Mouse (Mus musculus): ENCODE measurements around the gene Gm21969. TPM values are rescaled to one million over a fixed set of nuclear protein-coding genes. Genes with fewer than 3 reads are reported as not detected.
A peak's percentile ranks its signal among the peaks of the same experiment; 100 is the strongest.

Gene Gm21969
- not detected for total RNA-seq (2022)

- no peak for DNase-seq (ENCODE audit: low spot score in 2 of 2)
These were observed at the start of gene Gm21969 for GRCm38 (mm10) chr4:139602357-139603244. TSS of gene Gm21969 (plus strand) at chr4:139603186.

GRCm38 (mm10) chr4:139555235-139555634 is 47.8 kb upstream of the Gm21969 start:
- no peak for DNase-seq (ENCODE audit: low spot score in 2 of 2)

DNA sequence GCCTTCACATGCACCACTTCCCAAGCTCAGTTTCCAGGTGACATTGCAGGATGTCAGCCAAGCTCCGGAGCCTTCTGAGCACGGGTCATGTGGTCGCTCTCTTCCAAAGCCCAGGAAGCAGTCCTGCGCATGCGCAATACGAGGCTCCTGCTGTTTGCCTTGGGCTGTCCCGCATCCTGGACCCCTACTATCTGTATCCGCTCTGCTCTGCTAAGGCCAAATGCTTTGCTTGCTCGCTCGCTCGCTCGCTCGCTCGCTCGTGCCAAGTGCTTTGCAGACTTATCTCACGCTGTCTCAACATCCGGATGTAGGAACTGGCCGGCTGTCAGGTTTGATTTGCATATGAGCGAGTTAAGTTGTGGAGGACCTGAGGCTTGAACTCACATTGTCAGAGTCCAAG is 47.0 kb upstream of the Gm21969 start:
- DNase-seq (ENCODE audit: low spot score in 2 of 2) = no peak

DNA sequence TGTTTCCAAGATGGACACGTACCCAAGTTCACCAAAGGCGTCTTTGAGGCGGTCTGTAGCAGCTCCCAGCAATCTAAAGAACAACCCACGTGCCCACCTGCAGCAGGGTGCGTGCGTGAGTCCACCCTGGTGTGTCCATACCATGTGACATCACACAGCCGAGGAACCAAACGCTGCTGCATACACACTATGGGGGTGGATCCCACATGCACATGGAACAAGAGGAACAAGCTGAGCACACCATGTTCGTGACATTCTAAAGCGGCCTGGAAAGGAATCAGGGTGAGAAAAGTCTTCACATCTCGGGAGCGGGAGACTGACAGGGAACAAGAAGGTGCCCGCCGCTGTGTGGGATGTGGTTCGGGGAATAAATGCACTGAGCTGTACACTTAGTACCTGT is 34.6 kb upstream of the Gm21969 start:
- DNase-seq (ENCODE audit: low spot score in 2 of 2) = no peak

DNA sequence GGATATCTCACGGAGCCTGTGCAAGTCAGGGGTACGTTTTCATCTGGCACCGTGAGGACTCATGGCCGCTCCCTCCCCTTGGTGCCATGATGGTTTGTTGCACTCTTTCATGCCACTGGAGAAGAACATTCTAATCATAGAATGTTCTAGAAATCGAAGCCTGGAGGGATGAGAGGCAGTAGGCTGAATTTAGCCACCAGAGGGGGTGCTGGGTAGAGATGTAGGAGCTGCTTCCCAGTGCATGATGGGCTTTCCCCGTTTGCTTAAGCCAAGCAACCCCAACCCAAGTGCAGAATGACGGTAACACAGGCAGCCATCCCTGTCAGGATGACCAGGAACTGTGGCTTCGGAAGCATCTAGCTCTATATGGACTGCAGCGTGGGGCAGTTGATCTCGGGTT is 32.2 kb upstream of the Gm21969 start:
- DNase-seq (ENCODE audit: low spot score in 2 of 2) = no peak

GRCm38 (mm10) chr4:139572928-139573512 is 30.0 kb upstream of the Gm21969 start:
- no peak for DNase-seq (ENCODE audit: low spot score in 2 of 2)

DNA sequence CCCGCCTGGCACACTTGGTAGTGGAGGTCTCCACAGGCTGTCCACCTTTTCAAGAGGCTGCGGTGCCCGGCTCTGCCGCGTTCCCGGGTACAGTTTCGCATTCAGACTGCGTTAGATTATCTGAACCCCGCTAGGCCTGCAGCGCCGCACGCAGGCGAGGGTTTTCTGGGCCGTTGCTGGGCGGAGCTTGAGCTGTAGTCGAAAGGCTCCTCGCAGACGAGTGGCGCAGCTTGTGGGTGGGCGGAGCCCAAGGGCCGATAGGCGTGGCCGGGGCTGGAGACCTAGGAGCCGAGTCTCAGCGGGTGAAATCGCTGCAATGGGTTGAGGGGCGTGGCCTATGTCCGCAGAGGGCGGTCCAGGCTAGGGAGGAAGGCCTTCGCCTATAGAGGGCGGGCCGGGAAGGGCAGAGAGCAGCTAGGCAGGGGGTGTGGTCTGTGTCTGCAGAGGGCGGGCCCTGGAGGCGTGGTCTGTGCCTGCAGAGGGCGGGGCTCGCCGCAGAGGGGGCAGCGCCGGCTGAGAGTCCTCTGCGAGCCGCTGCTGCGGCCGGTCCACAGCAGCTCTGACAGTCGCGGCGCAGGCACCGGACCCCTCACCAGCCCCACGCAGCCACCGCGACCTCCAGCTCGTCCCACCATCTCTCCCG is 28.7 kb upstream of the Gm21969 start:
- peak; percentile 97 to 99 for DNase-seq (ENCODE audit: low spot score in 2 of 2)

DNA sequence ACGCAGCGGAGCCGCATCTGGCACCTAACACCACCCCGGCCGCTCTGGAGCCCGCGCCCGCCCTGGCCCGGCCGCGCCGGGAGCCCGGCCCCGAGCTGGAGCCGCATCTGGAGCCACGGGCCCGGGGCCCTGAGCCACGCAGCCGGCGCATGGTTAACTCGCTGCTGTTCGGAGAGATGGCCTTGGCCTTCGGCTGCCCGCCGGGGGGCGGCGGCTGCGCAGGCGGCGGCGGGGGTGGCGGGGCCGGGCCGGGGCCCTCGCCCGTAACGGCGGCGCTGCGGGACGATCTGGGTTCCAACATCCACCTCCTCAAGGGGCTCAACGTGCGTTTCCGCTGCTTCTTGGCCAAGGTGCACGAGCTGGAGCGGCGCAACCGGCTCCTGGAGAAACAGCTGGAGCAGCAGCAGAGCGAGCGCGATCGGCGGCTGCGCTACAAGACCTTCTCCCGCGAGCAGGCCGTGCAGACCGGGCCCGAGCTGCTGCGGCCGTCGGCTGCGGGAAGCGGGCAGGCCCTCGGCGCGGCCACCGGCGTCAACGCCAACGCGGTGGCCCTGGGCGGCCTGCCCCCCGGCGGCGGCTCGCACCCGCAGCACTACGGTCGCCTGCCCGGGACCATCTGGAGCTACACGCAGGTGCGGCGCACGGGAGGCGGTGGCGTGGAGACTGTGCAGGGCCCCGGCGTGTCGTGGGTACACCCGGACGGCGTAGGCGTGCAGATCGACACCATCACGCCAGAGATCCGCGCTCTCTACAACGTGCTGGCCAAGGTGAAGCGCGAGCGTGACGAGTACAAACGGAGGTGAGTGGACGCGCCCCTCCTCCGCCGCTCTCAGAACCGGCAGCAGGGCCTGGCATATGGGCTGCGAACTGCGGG is 27.9 kb upstream of the Gm21969 start:
- DNase-seq (ENCODE audit: low spot score in 2 of 2) = peak in 1 of 2 experiments; percentile 25

- no peak for DNase-seq (ENCODE audit: low spot score in 2 of 2)
These were observed 27.3 kb upstream of the Gm21969 start for GRCm38 (mm10) chr4:139575673-139576003.

- DNase-seq (ENCODE audit: low spot score in 2 of 2) = no peak
These were observed 26.6 kb upstream of the Gm21969 start for GRCm38 (mm10) chr4:139576251-139576880.

DNA sequence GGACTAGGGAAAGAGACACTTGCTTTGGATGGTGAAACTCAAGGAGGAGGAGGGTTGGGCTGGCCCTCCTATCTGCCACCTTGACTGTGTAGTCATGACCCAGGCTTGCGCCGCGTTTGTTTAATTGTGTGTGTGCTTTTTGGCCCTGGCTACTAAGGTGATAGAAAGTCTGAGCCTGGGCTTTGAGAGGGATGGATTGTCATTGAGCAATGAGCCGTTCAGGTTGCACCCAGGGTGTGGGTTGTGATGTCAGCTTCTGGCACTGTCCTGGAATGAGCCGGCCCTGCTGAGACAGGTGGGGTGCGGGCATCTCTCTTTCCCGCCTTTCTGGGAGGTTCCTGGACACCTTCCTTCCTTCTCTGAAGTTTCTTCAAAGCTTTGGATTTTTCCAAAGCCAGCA is 26.0 kb upstream of the Gm21969 start:
- DNase-seq (ENCODE audit: low spot score in 2 of 2) = no peak

- DNase-seq (ENCODE audit: low spot score in 2 of 2) = no peak
These were observed 24.6 kb upstream of the Gm21969 start for GRCm38 (mm10) chr4:139578389-139578788.

- DNase-seq (ENCODE audit: low spot score in 2 of 2) = no peak
These were observed 24.0 kb upstream of the Gm21969 start for GRCm38 (mm10) chr4:139579003-139579402.

DNA sequence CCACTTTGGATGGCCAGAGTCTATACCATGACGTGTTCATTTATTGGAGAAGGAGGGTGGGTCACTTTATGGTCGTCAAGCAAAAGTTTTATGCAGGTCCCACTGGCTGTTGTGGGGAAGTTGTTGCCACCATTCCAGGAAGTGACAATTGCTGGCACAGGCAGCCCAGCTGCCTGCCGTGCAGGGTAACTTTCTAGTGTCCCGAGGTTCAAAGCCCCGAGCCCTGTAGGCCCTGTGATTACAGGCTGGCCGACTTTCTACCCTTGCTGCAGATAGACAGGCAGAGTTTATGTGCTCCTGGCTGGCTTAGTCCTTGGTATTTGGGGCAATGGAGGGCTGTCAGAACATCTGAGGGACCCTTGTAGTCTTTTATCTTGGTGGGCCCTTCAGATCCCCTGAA is 23.5 kb upstream of the Gm21969 start:
- no peak for DNase-seq (ENCODE audit: low spot score in 2 of 2)

DNA sequence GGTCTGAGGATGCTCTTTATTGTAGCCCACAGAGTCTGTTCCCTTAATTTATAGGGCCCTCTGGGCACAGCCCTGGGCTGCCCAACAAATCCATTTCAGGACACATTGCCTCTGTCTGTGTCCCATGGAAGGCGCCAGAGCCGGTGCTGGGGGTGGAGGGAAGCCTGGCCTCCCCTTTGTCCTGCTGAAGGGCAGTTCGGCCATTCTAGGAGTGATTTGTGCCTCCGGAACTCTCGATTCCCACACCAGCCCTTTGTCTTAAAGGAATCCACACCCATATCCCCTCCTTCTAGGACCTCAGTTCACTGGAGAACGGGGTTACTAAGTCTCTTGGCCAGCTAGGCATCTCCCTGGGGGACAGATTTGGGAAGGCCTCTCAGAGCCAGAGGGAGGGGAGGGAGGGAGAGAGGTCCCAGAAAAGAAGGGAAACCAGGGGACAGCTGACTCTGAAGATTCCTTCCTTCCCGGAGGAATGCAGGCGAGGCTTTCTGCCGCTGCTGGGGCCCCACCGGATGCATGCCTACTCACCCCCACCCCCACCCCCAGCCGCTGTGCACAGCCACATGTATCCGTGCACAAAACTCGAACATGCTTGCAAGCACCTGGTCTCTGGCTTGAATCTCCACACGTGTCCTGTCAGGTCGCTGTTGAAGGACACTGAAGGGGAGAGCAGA is 22.2 kb upstream of the Gm21969 start:
- no peak for DNase-seq (ENCODE audit: low spot score in 2 of 2)

GRCm38 (mm10) chr4:139581427-139582051 is 21.4 kb upstream of the Gm21969 start:
- no peak for DNase-seq (ENCODE audit: low spot score in 2 of 2)

- no peak for DNase-seq (ENCODE audit: low spot score in 2 of 2)
These were observed 20.6 kb upstream of the Gm21969 start for GRCm38 (mm10) chr4:139582346-139582745.

DNA sequence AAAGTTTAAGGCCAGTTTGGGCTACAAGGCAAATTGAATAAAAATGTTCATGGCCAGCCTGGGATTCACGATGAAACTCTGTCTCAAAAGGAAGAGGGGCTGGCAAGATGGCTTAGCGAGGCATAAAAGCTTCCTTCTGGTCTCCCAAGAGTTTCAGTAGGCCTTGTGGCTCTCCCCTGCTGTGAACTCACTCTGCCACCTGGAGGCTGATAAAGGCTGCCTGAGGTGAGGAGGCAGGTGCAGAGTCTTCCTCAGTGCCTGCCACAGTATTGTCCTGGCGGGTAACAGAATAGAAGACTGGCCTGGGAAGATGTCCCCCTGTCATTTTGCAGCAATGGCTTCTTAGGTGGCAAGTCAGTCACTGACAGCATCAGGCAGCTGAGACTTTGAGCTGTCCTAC is 20.1 kb upstream of the Gm21969 start:
- DNase-seq (ENCODE audit: low spot score in 2 of 2) = no peak

GRCm38 (mm10) chr4:139583629-139584245 is 19.2 kb upstream of the Gm21969 start:
- no peak for DNase-seq (ENCODE audit: low spot score in 2 of 2)

DNA sequence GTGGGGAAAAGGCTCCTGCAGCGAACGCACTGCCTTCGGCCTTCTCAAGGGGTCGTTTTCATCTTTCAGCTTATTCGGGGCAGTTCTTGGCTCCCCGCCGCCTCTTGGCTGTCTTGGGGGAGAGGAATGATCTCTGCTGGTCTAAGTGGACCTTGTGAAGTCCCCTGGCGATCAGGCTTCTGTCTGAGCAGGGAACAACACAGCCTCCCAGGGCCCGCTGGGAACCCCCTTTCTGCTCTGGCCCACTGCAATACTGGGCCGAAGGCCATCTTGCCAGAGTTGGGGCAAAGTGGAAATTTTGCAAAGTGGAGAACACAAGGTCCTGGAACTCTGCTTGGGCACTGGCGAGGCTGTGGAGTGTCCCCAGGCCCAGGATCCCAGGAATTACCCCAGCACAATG is 18.3 kb upstream of the Gm21969 start:
- DNase-seq (ENCODE audit: low spot score in 2 of 2) = no peak
